Mouse (Mus musculus) liver, embryonic 16.5 days (tissue): ENCODE data around the gene Gpr6. TPM values are rescaled to one million over a fixed set of nuclear protein-coding genes. Genes with fewer than 3 reads are reported as not detected.

Experiments
- ATAC-seq: fragments of 200-750 bp; cut with Nextera tagmentation; 2 replicates; pipeline ENCODE4 v1.8.0; 2017; ENCODE audit warnings: low read depth, mild to moderate bottlenecking, moderate number of reproducible peaks, moderate library complexity
- H3K27ac ChIP-seq: fragments of 300-500 bp; sonication (generic); 2 replicates; pipeline ENCODE4 v1.5.1; 2014; ENCODE audit warnings: mild to moderate bottlenecking, low read length
- H3K27me3 ChIP-seq: fragments of 300-500 bp; sonication (generic); 2 replicates; pipeline ENCODE4 v1.6.1; 2014; ENCODE audit warnings: low read depth, low read length, mixed read lengths; ENCODE audit not compliant: control insufficient read depth, insufficient read depth
- H3K36me3 ChIP-seq: fragments of 300-500 bp; sonication (generic); 2 replicates; pipeline ENCODE4 v1.6.1; 2014; ENCODE audit warnings: mild to moderate bottlenecking; ENCODE audit not compliant: control insufficient read depth, insufficient read depth
- H3K4me1 ChIP-seq: fragments of 300-500 bp; sonication (generic); 2 replicates; pipeline ENCODE4 v1.6.1; 2014; ENCODE audit warnings: low read depth, low read length, mixed read lengths; ENCODE audit not compliant: control insufficient read depth
- H3K4me2 ChIP-seq: fragments of 300-500 bp; sonication (generic); 2 replicates; pipeline ENCODE4 v1.6.1; 2014; ENCODE audit warnings: low read depth, low read length, mixed read lengths
- H3K4me3 ChIP-seq: fragments of 300-500 bp; sonication (generic); 2 replicates; pipeline ENCODE4 v1.5.1; 2014; ENCODE audit warnings: low read depth, mild to moderate bottlenecking, low read length
- H3K9ac ChIP-seq: fragments of 300-500 bp; sonication (generic); 2 replicates; pipeline ENCODE4 v1.6.1; 2014; ENCODE audit warnings: low read depth, low read length
- H3K9me3 ChIP-seq: fragments of 300-500 bp; sonication (generic); replicated peaks from 2 replicates; pipeline ENCODE4 v1.6.1; 2016; ENCODE audit warnings: low read length; ENCODE audit not compliant: control insufficient read depth
- WGBS: fragments of 180-500 bp; shearing (Covaris S2); extraction: QIAGEN DNeasy Blood & Tissue Kit; methylation state at CpG from one replicate; pipeline ENCODE4 v1.1.7; 2014; ENCODE audit not compliant: insufficient replicate concordance; 5-methylcytosine and 5-hydroxymethylcytosine counted together
- polyA plus RNA-seq: library from polyadenylated mRNA; unstranded; fragments of >200 nt; fragmentation: Nextera tagmentation; extraction: Ambion mirVana; gene quantifications from 2 replicates; pipeline ENCODE4 v1.2.1, GENCODE M21; 2015

Gpr6 gene
- not detected in 2 replicates for polyA plus RNA-seq

- no peak within 1 kb of the TSS for H3K4me2 ChIP-seq
Measured at GRCm38 (mm10) chr10:41072116-41072515, at the start of gene Gpr6. Gene Gpr6 (minus strand): TSS chr10:41072285.

GRCm38 (mm10) chr10:41100060-41100459, 28.0 kb upstream of the Gpr6 start:
- Histone ChIP-seq H3K9ac (no peak overlapping the region), H3K36me3 (no peaks in the 10 kb centered on the region), H3K9me3 (no peaks in the 10 kb centered on the region), H3K4me1 (no peaks in the 10 kb centered on the region), H3K27ac (no peak overlapping the region), H3K4me2 (no peak overlapping the region), H3K4me3 (no peak overlapping the region), H3K27me3 (no peaks in the 10 kb centered on the region)
- 54% methylated on average over 2 of the region's 2 CpGs for WGBS
- ATAC-seq, result no peak

More at GRCm38 (mm10) chr10:41072116-41072515, at the start of gene Gpr6:
- no peak within 1 kb of the TSS for H3K27ac ChIP-seq
- H3K36me3 ChIP-seq, result no peaks in the 10 kb centered on the region
- no peak within 1 kb of the TSS for H3K4me3 ChIP-seq
- no peak for ATAC-seq
- peaks cover 33% of the 10 kb centered on the region for H3K27me3 ChIP-seq
- no peaks in the 10 kb centered on the region for H3K9me3 ChIP-seq
- 3% methylated on average over 23 of the region's 23 CpGs for WGBS
- no peaks in the 10 kb centered on the region for H3K4me1 ChIP-seq
- no peak within 1 kb of the TSS for H3K9ac ChIP-seq

GRCm38 (mm10) chr10:41098137-41098536, 26.1 kb upstream of the Gpr6 start:
- Histone ChIP-seq H3K9ac (no peak overlapping the region), H3K27ac (no peak overlapping the region), H3K4me1 (no peaks in the 10 kb centered on the region), H3K27me3 (no peaks in the 10 kb centered on the region), H3K36me3 (no peaks in the 10 kb centered on the region), H3K9me3 (no peaks in the 10 kb centered on the region), H3K4me3 (no peak overlapping the region), H3K4me2 (no peak overlapping the region)
- WGBS, result 58% methylated on average over 6 of the region's 6 CpGs
- no peak for ATAC-seq

- Histone ChIP-seq H3K27ac (no peak overlapping the region), H3K4me3 (no peak overlapping the region)
- ATAC-seq, result no peak
Measured at GRCm38 (mm10) chr10:41088852-41089251, 16.8 kb upstream of the Gpr6 start.

GRCm38 (mm10) chr10:41071696-41072095, 389 bp downstream of the Gpr6 start:
- Histone ChIP-seq H3K36me3 (no peaks in the 10 kb centered on the region), H3K27ac (no peak overlapping the region), H3K9ac (no peak overlapping the region), H3K4me1 (no peaks in the 10 kb centered on the region), H3K4me3 (no peak overlapping the region), H3K9me3 (no peaks in the 10 kb centered on the region), H3K4me2 (no peak overlapping the region), H3K27me3 (peaks cover 33% of the 10 kb centered on the region)
- WGBS, result 2% methylated on average over 11 of the region's 11 CpGs
- ATAC-seq, result no peak

More at GRCm38 (mm10) chr10:41088852-41089251, 16.8 kb upstream of the Gpr6 start:
- 57% methylated on average over 7 of the region's 7 CpGs for WGBS
- H3K4me1 ChIP-seq, result no peaks in the 10 kb centered on the region
- no peaks in the 10 kb centered on the region for H3K9me3 ChIP-seq
- H3K27me3 ChIP-seq, result no peaks in the 10 kb centered on the region
- H3K4me2 ChIP-seq, result no peak overlapping the region
- H3K36me3 ChIP-seq, result no peaks in the 10 kb centered on the region
- no peak overlapping the region for H3K9ac ChIP-seq

- H3K4me3 ChIP-seq, result no peak overlapping the region
- WGBS, result 5% methylated on average over 68 of the region's 68 CpGs
Measured at GRCm38 (mm10) chr10:41070693-41071651, 1.1 kb downstream of the Gpr6 start.

GRCm38 (mm10) chr10:41060250-41060831, 11.7 kb downstream of the Gpr6 start:
- Histone ChIP-seq H3K4me2 (no peak overlapping the region), H3K27ac (no peak overlapping the region), H3K4me1 (no peaks in the 10 kb centered on the region), H3K9me3 (no peaks in the 10 kb centered on the region), H3K4me3 (no peak overlapping the region), H3K9ac (no peak overlapping the region), H3K27me3 (no peaks in the 10 kb centered on the region), H3K36me3 (no peaks in the 10 kb centered on the region)
- WGBS, result 60% methylated on average over 4 of the region's 4 CpGs
- no peak for ATAC-seq

More at GRCm38 (mm10) chr10:41070693-41071651, 1.1 kb downstream of the Gpr6 start:
- no peak overlapping the region for H3K27ac ChIP-seq
- H3K36me3 ChIP-seq, result no peaks in the 10 kb centered on the region
- no peak overlapping the region for H3K9ac ChIP-seq
- peaks cover 33% of the 10 kb centered on the region for H3K27me3 ChIP-seq
- H3K4me2 ChIP-seq, result no peak overlapping the region
- no peak for ATAC-seq
- H3K9me3 ChIP-seq, result no peaks in the 10 kb centered on the region
- H3K4me1 ChIP-seq, result no peaks in the 10 kb centered on the region

- ATAC-seq, result no peak
- Histone ChIP-seq H3K9me3 (no peaks in the 10 kb centered on the region), H3K4me2 (no peak overlapping the region), H3K9ac (no peak overlapping the region), H3K27me3 (no peaks in the 10 kb centered on the region), H3K4me3 (no peak overlapping the region), H3K4me1 (no peaks in the 10 kb centered on the region), H3K36me3 (no peaks in the 10 kb centered on the region), H3K27ac (no peak overlapping the region)
- 64% methylated on average over 9 of the region's 9 CpGs for WGBS
Measured at GRCm38 (mm10) chr10:41055581-41055980, 16.5 kb downstream of the Gpr6 start.

GRCm38 (mm10) chr10:41054005-41054404, 18.1 kb downstream of the Gpr6 start:
- no peak for ATAC-seq
- Histone ChIP-seq H3K9ac (no peak overlapping the region), H3K27me3 (no peaks in the 10 kb centered on the region), H3K27ac (no peak overlapping the region), H3K4me2 (no peak overlapping the region), H3K4me3 (no peak overlapping the region), H3K4me1 (no peaks in the 10 kb centered on the region), H3K36me3 (no peaks in the 10 kb centered on the region), H3K9me3 (no peaks in the 10 kb centered on the region)
- WGBS, result 47% methylated on average over 5 of the region's 5 CpGs
